Mouse (Mus musculus) spleen, adult 2 months (tissue): Measurements from ENCODE around the gene Rpl4. TPM values are rescaled to one million over a fixed set of nuclear protein-coding genes. Genes with fewer than 3 reads are reported as not detected.

Experiments
- DNase-seq, 2 experiments: peaks; one replicate each; pipeline versions ENCODE4 v3.0.0 to v3.0.0-alpha.2; 2012 to 2021; ENCODE audit warnings: low spot score in 2 of 2, low read depth in 1 of 2
- H3K27ac ChIP-seq: fragments of 200-500 bp; 2 replicates; pipeline ENCODE4 v1.5.1; 2012; ENCODE audit warnings: low read length, inconsistent platforms; ENCODE audit not compliant: insufficient read depth
- H3K27me3 ChIP-seq: fragments of 200-500 bp; 2 replicates; pipeline ENCODE4 v1.6.1; 2012; ENCODE audit warnings: mild to moderate bottlenecking, moderate library complexity, low read length, inconsistent platforms; ENCODE audit not compliant: control insufficient read depth, insufficient read depth
- H3K36me3 ChIP-seq: fragments of 200-500 bp; 2 replicates; pipeline ENCODE4 v1.6.1; 2012; ENCODE audit warnings: mild to moderate bottlenecking, low read length, inconsistent platforms; ENCODE audit not compliant: control insufficient read depth, insufficient read depth
- H3K4me1 ChIP-seq: fragments of 200-500 bp; 2 replicates; pipeline ENCODE4 v1.6.1; 2011; ENCODE audit warnings: inconsistent platforms; ENCODE audit not compliant: control insufficient read depth, insufficient read depth, insufficient read length
- H3K4me3 ChIP-seq: fragments of 200-500 bp; 2 replicates; pipeline ENCODE4 v1.5.1; 2011; ENCODE audit warnings: mild to moderate bottlenecking, inconsistent platforms; ENCODE audit not compliant: insufficient read depth, insufficient read length; ENCODE audit errors: extremely low read depth
- CTCF ChIP-seq: fragments of 200-500 bp; IDR thresholded peaks from 2 replicates; pipeline ENCODE4 v1.5.1; 2011; ENCODE audit warnings: mild to moderate bottlenecking, inconsistent platforms; ENCODE audit not compliant: insufficient read depth, insufficient read length, insufficient replicate concordance; ENCODE audit errors: extremely low read depth
- POLR2A ChIP-seq: fragments of 200-500 bp; IDR thresholded peaks from 2 replicates; pipeline ENCODE4 v1.6.1; 2011; ENCODE audit warnings: low read depth, low read length, inconsistent platforms
- WGBS: fragments of 180-500 bp; shearing (Covaris S2); methylation state at CpG from one replicate; pipeline ENCODE4 v1.1.7; 2018; 5-methylcytosine and 5-hydroxymethylcytosine counted together
- polyA plus RNA-seq: library from polyadenylated mRNA; depleted of rRNA; stranded (reverse); fragments of >200 nt; gene quantifications from 2 replicates; pipeline ENCODE4 v1.2.3, GENCODE M21; 2012

Rpl4 gene
- polyA plus RNA-seq, 1 experiment: 442 TPM

GRCm38 (mm10) chr9:64214452-64214851, 41.3 kb downstream of the Rpl4 start:
- no peaks in the 10 kb centered on the region for H3K4me1 ChIP-seq
- WGBS: 96% methylated on average over 17 of the region's 17 CpGs
- H3K36me3 ChIP-seq: peaks cover 12% of the 10 kb centered on the region
- TF ChIP-seq CTCF: no peak
- no peak for TF ChIP-seq POLR2A
- H3K27ac ChIP-seq: no peak overlapping the region
- DNase-seq: no peak
- no peak overlapping the region for H3K4me3 ChIP-seq
- H3K27me3 ChIP-seq: no peaks in the 10 kb centered on the region

GRCm38 (mm10) chr9:64216090-64216489, 42.9 kb downstream of the Rpl4 start:
- DNase-seq: no peak
- TF ChIP-seq CTCF (no peak), POLR2A (no peak)
- WGBS: 32% methylated on average over 4 of the region's 4 CpGs
- no peaks in the 10 kb centered on the region for H3K4me1 ChIP-seq
- H3K36me3 ChIP-seq: peaks cover 6% of the 10 kb centered on the region
- no peaks in the 10 kb centered on the region for H3K27me3 ChIP-seq
- no peak overlapping the region for H3K27ac ChIP-seq
- H3K4me3 ChIP-seq: no peak overlapping the region

GRCm38 (mm10) chr9:64216641-64217040, 43.5 kb downstream of the Rpl4 start:
- H3K27ac ChIP-seq: no peak overlapping the region
- peaks cover 6% of the 10 kb centered on the region for H3K36me3 ChIP-seq
- no peaks in the 10 kb centered on the region for H3K4me1 ChIP-seq
- WGBS: 93% methylated on average over 2 of the region's 2 CpGs
- H3K4me3 ChIP-seq: no peak overlapping the region
- TF ChIP-seq POLR2A: no peak
- TF ChIP-seq CTCF: no peak
- DNase-seq: no peak
- H3K27me3 ChIP-seq: no peaks in the 10 kb centered on the region

- Histone ChIP-seq H3K36me3 (peaks cover 2% of the 10 kb centered on the region; the same call in 1 of the 2 replicates), H3K4me3 (no peak overlapping the region), H3K4me1 (no peaks in the 10 kb centered on the region), H3K27ac (no peak overlapping the region), H3K27me3 (no peaks in the 10 kb centered on the region)
- no peak for TF ChIP-seq POLR2A
- no peak for TF ChIP-seq CTCF
- no peak for DNase-seq
Observed at GRCm38 (mm10) chr9:64217887-64218286, 44.7 kb downstream of the Rpl4 start.

GRCm38 (mm10) chr9:64219305-64219704, 46.1 kb downstream of the Rpl4 start:
- H3K27me3 ChIP-seq: no peaks in the 10 kb centered on the region
- no peak for TF ChIP-seq POLR2A
- no peak for TF ChIP-seq CTCF
- H3K27ac ChIP-seq: no peak overlapping the region
- WGBS: 95% methylated on average over 1 of the region's 1 CpGs
- H3K36me3 ChIP-seq: peaks cover under 1% of the 10 kb centered on the region; the same call in 1 of the 2 replicates
- H3K4me3 ChIP-seq: no peak overlapping the region
- no peak for DNase-seq
- H3K4me1 ChIP-seq: no peaks in the 10 kb centered on the region

GRCm38 (mm10) chr9:64219772-64220420, 46.7 kb downstream of the Rpl4 start:
- Histone ChIP-seq H3K36me3 (no peaks in the 10 kb centered on the region), H3K27me3 (no peaks in the 10 kb centered on the region), H3K27ac (no peak overlapping the region), H3K4me1 (no peaks in the 10 kb centered on the region), H3K4me3 (no peak overlapping the region)
- WGBS: 90% methylated on average over 10 of the region's 10 CpGs
- no peak for DNase-seq
- TF ChIP-seq POLR2A (no peak), CTCF (no peak)

GRCm38 (mm10) chr9:64220603-64221002, 47.4 kb downstream of the Rpl4 start:
- Histone ChIP-seq H3K4me3 (no peak overlapping the region), H3K4me1 (no peaks in the 10 kb centered on the region), H3K27ac (no peak overlapping the region), H3K27me3 (no peaks in the 10 kb centered on the region), H3K36me3 (no peaks in the 10 kb centered on the region)
- TF ChIP-seq POLR2A: no peak
- no peak for TF ChIP-seq CTCF
- WGBS: 95% methylated on average over 1 of the region's 1 CpGs
- no peak for DNase-seq
